Mouse (Mus musculus) lung, postnatal 36 days (tissue): Measurements from ENCODE around the gene Megf11.

Experiments used
- DNase-seq: peaks from one replicate; pipeline ENCODE4 v3.0.0; 2022; ENCODE audit warnings: mixed read lengths

The Megf11 gene

GRCm38 (mm10) chr9:64528061-64528460 lies 142.6 kb downstream of the Megf11 start:
- DNase-seq = no peak

DNA sequence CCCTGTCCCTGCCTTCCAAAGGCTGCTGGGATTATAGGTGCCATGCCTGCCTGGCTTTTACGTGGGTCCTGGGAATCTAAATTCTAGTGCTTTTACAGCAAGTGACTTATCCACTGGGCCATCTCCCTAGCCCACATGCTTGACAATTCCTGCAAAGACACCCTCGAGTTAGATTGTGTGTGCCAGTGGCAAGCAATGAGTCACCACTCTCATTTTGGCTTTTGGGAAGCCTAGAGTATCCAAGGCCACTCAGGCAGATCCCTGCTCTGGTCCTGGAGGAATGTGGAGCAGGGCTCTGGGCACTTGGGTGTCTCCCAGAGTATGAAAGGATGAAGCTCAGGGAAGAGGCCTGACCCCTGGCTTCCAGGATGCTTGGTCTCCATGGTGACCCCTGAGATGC lies 143.2 kb downstream of the Megf11 start:
- DNase-seq = no peak

- DNase-seq = no peak
These were observed 146.5 kb downstream of the Megf11 start for GRCm38 (mm10) chr9:64531935-64532334.

DNA sequence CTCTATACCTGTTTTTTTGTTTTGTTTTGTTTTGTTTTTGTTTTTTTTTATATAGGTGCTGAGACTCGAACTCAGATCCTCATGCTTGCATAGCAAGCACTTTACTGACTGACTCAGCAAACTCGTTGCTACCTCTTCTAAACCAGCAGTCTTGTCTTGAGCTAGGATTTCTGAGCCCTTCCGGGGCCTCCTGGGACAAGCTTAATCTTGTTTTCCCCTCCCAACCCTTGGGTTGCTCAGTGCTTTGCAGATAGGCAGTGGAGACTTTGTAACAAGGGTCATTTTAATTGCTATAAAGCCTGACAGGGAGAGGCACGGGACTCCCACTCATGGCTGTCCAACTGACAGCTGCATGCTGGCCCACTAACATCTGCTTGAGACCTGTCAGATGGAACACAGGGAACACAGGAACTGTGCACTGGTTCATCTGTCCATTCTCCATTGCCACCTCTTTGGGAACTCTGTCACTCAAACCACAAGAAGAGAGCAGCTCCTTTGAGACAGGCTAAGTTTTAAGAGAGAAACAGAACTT lies 147.4 kb downstream of the Megf11 start:
- DNase-seq = no peak

DNA sequence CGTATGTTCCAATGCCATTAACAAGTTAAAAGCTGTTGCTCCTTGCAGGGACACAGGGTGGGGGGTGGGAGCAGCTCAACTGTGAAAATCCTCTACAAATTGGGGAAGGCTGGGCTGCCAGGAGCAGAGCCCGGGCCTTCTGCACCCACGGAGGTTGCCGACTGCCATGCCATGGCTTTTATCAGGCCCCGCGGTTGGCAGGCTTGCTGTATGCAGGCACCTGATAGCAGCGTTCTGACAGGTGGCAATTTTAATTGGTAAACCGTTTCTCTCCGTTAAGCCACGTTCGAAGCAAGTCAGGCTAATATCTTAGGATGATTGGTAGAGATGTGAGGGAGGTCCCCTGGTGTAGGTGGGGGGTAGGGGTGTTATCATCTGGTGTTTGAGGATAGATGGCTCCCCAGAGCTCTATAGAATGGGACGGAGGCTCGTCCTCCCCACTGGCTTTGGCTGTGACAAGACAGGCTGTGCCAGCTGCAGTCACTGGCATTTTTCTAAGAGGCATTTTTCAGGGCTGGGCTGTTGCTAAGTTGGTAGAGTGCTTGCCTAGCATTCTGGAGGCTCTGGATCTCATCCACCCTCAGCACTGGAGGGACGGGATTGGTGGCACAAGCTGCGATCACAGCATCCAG lies 148.2 kb downstream of the Megf11 start:
- DNase-seq = no peak

GRCm38 (mm10) chr9:64534313-64534712 lies 148.9 kb downstream of the Megf11 start:
- DNase-seq = no peak

- no peak for DNase-seq
These were observed 149.6 kb downstream of the Megf11 start for GRCm38 (mm10) chr9:64534856-64535539.

GRCm38 (mm10) chr9:64537821-64538220 lies 152.4 kb downstream of the Megf11 start:
- DNase-seq = no peak

DNA sequence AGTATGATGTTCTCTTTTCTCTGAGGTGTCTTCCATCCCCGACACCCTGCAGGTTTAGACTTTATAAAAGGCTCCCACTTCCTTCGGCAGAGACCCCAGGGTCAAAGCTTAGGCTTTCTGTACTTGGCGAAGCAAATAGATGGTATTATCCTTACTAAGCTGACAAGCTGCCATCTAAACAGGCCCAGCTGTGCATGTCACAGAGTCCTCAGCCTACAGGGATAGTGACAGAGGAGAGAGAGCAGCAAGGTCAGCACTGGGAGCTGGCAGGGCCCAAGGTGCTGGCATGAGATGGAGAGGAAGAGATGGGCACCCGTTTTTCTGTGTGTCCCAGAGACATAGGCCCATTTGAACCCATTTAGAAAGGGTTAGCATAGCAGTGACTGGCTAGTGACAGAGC lies 156.8 kb downstream of the Megf11 start:
- peak; percentile 3 for DNase-seq

DNA sequence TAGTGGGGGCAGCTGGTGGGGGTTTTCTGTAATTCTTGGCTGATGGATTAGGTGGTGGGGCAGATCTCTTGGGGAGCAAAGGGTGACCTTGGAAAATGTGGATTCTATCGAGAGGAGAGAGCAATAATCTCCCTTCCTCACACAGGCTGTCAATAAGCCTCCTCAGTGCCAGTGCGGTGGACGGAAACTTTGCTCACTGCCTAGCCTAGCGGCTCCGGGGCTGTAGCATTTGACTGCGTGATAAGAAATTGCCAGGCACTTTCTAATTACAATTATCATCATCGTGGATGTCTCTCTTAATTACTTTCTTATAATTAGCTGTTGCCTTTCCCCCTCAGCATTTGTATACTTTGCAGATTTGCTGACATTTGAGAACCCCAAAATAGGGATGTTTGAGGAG lies 157.7 kb downstream of the Megf11 start:
- no peak for DNase-seq

- peak; percentile 3 for DNase-seq
These were observed 161.0 kb downstream of the Megf11 start for GRCm38 (mm10) chr9:64546344-64546991.

DNA sequence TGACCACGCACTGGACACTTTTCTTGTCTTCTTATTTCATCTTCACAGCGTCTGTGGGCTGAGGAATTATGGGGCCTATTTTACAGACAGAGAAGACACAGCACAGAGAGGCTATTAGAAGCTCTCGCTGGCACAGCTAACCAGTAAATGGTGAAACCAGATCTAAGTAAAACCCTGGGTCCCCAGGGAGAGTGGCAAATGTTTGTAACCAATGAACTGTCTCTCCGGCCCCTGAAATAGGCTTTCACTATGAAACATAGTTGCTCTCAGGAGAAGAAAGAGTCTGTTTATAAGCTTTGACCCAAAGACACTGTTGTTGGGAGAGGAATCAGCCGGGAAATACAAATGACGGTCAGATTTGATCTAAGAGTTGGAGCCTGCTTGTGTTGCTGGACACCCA lies 162.9 kb downstream of the Megf11 start:
- no peak for DNase-seq

GRCm38 (mm10) chr9:64551307-64551706 lies 165.9 kb downstream of the Megf11 start:
- no peak for DNase-seq

DNA sequence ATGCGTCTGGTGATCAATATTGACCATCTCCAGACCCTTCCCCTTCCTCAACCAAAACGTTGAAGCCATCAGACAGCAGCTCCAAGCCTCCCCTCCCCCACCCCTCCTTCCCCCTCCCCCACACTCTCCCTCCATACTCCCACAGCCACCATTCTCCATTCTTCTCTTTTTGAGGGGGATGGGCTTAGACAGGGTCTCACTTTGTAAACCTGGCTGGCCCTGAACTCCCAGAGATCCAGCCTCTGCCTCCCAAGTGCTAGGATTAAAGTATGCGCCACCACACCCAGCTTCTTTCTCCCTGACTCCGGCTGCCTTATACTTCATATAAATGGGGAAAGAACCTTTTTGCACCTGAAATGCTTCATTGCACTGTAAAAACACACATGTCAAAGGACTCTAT lies 166.6 kb downstream of the Megf11 start:
- DNase-seq = no peak

DNA sequence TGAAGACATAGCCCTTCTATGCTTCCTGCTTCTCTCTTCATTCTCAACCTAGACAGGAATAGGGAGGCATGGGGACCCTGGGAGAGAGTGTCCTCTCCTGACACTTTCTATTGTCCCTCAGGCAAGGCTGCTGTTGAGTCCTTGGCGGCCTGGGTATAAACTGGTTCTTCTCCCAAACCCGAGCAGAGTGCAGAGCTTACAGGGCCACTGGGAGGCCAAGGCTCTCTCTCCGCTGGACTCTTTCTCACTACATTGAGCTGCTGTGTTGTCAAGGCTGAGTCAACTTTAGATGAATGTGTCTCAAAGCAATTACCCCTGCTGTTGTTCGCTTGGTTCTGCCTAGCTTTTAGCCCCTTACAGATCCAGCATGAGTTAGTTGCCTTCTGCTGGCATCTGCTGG lies 168.0 kb downstream of the Megf11 start:
- DNase-seq = no peak

GRCm38 (mm10) chr9:64555620-64556019 lies 170.2 kb downstream of the Megf11 start:
- no peak for DNase-seq

DNA sequence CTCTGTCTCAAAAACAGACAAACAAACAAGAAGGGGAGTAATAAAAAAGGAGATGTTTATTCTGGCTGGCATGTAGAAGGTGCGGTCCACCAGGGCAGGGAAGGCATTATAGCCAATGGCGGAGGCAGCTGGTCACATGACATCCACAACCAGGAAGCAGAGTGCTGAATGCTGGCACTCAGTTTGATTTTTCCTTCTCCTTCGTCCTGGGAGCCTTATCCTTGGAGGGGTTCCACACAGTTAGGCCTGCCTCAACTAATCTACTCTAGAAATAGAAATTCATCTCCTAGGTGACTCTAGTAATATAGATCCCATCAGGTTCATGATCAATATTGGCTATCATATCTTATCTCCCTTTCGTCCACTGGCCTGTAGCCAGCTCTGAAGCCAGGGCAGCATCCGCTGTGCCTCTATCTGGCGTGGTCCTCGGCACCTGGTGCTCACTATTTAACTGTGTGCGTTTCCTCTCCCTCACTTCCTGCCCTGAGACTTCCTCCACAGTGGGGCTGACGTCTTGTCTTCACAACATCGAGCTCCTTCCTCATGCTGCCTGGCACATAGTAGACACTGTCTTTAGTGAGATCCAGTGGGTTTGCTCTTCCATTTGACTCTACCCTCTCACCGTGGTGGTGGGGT lies 171.8 kb downstream of the Megf11 start:
- no peak for DNase-seq

DNA sequence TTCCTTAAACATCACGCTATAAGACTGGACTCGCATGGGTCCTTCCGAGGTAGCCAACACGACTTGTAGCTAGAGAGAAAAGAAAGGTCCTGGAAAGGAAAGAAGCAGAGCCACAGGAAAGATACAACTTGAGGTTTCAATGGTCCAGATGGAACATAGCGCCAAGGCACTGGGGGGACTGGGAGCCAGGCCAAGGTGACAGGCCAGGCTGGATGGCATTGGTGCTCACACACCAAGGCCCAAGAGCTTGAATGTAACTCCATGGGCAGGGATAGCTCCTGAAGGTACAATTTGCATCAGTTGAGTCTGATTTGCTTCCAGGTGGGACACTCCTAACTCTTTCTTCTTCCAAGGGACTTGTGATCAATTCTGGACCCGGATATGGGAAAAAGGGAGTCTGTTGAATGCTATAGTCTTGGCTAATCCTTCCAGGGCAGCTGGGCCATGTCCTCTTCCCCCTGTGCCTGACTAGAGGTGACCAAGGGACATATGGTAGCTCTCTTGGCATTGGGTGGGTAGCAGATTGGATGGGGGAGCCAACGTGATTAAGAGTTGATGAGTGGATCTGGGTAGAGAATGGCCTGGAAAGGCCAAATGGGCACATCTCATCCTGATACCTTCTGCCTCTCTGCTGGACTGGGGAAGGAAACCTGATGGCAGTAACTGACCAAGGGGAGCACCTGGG lies 172.6 kb downstream of the Megf11 start:
- no peak for DNase-seq

DNA sequence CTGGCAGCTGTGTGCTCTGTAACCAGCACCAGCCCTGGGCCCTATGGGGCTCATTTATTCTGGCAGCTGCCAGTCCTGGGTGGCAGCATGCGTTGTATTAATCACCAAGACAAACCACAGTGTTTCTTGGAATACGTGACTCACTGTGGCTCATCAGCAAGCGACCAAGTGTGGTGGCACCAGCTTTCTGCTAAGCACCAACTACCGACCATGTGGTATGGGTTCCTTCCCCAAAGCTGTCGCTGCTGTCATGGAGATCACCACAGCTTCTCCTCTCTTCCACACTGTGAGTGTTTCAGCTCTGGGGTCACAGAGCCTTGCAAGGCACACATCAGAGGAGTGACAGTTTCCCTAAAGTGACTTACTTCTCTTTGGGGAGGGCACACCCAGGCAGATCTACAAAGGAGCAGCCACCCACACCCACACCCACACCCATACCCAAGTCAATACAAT lies 178.9 kb downstream of the Megf11 start:
- DNase-seq = peak; percentile 52

GRCm38 (mm10) chr9:64565915-64566314 lies 180.5 kb downstream of the Megf11 start:
- no peak for DNase-seq

DNA sequence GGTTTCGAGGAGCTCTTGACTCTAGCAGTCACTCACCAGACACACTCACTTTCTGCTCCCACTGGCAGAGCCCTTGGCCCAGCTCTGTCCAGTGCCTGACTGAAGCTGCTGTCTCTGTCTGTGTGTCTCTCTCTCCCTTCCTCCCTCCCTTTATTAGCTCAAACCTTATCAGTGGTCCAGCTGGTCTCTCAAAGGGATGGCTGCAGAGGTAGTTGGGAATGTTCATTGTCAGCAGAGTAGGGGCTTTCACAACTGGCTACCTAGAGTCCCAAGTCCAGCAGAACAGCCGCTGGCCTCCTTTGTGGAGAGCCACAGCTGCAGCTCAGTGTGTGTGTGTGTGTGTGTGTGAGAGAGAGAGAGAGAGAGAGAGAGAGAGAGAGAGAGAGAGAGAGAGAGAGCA lies 180.9 kb downstream of the Megf11 start:
- no peak for DNase-seq

GRCm38 (mm10) chr9:64567482-64567881 lies 182.1 kb downstream of the Megf11 start:
- DNase-seq = no peak
